Mouse (Mus musculus) common myeloid progenitor, adult 5-6 weeks (primary cell): Measurements from ENCODE around the gene Etd. TPM values are rescaled to one million over a fixed set of nuclear protein-coding genes. Genes with fewer than 3 reads are reported as not detected.
"Not testable (repeated sequence)": the region's sequence is repeated elsewhere in the genome, so short reads cannot be mapped to it uniquely, and the experiment has no call there.

ENCODE experiments used
- ATAC-seq: replicated peaks from 2 replicates; pipeline ENCODE4 v1.8.0; 2016; ENCODE audit warnings: low read depth, mild to moderate bottlenecking, moderate TSS enrichment, inconsistent platforms; ENCODE audit not compliant: poor library complexity, severe bottlenecking
- total RNA-seq: library from RNA; stranded (forward); fragments of 200-1000, 187-1606 nt; gene quantifications from 2 replicates; pipeline ENCODE4 v1.2.3, GENCODE M21; 2017

Etd gene
- not detected in 2 replicates for total RNA-seq

GRCm38 (mm10) chrX:53434618-53435017, at the start of gene Etd:
Etd (plus strand) TSS chrX:53434918.
- no peak for ATAC-seq

DNA sequence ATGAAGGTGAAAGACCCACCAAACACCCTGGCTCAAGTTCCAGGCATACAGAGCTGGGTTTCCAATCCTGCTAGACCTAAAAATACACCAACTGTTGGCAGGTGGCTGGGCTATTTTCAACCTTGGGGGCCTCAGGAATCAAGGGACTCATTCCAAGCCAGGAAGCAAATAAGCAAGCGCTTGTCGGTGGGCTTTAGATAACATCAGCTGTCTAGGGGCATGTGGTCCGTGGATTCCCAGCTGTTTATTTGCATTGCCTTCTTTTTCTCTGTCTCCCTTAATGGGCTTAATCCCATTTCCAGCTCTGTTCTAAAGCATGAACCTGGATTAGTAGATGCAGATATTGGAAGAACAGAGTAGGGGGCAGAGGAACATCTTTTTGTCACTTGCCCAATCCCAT, 48.4 kb upstream of the Etd start:
- no peak for ATAC-seq

DNA sequence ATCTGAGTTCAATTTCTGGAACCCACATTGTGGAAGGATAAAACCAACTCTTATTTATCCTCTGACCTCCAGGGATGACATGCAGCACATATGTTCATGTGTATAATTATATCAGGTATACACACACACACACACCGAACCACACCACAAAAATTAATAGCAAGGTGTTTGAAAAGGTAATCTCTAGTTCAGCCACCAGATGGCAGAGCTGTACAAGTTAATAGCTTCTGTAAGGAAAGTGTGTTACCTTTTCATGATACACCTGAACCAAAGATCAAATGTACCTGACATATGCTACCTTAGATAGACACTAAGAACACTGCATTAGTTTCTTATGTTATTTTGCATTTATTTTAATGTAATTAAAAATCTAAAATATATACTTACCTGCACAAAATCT, 1.8 kb upstream of the Etd start:
- no peak for ATAC-seq

- ATAC-seq = no peak
Measured at GRCm38 (mm10) chrX:53459573-53459972, 24.9 kb downstream of the Etd start.

DNA sequence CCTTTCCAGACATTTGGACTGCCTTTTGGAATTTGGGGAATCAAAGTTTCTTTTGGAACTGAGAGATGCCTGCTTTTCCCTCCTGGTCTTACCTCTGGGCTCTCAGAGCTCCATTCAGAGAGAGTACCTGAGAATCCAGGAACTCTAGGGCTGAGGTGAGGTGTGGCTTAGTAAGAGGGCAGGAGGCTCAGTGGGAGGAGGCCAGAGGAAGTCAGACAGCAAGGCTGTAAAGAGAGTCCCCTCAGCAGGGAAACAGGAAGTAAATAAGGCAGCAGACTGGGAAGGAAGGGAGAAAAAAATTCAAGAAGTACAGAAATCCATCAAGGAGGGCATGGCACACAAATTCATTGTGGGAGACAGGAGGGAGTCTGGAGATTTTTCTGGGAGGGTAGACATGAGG, 29.5 kb downstream of the Etd start:
- not testable (repeated sequence) for ATAC-seq

Other genes with a start within 250 kb of the Etd start
- not detected in 2 replicates for gene Plac1, start 194.8 kb upstream of the Etd start, total RNA-seq
- gene Fam122b, start 165.1 kb upstream of the Etd start, total RNA-seq = 6.1 and 11.8 TPM in 2 replicates
- not detected in 2 replicates for gene Fam122c, start 161.5 kb upstream of the Etd start, total RNA-seq
- 21.5 and 26.6 TPM in 2 replicates for gene Mospd1, start 64.4 kb upstream of the Etd start, total RNA-seq
- gene Rtl8c, start 173.1 kb downstream of the Etd start, total RNA-seq = 2.0 and 6.6 TPM in 2 replicates
- not detected in 2 replicates for gene Gm14597, start 174.1 kb downstream of the Etd start, total RNA-seq
- 4.4 TPM in 1 of 2 replicates, not detected in the other for gene Rtl8a, start 208.8 kb downstream of the Etd start, total RNA-seq
- 1.3 and 10.3 TPM in 2 replicates for gene Rtl8b, start 235.5 kb downstream of the Etd start, total RNA-seq